Mouse (Mus musculus) ovary, postnatal 10 days (tissue): ENCODE results near the gene Gls2.
"Not testable (repeated sequence)": the region's sequence is repeated elsewhere in the genome, so short reads cannot be mapped to it uniquely, and the experiment has no call there.

Experiments
- DNase-seq: peaks from one replicate; pipeline ENCODE4 v3.0.0; 2022; ENCODE audit warnings: low spot score

Gls2 gene

DNA sequence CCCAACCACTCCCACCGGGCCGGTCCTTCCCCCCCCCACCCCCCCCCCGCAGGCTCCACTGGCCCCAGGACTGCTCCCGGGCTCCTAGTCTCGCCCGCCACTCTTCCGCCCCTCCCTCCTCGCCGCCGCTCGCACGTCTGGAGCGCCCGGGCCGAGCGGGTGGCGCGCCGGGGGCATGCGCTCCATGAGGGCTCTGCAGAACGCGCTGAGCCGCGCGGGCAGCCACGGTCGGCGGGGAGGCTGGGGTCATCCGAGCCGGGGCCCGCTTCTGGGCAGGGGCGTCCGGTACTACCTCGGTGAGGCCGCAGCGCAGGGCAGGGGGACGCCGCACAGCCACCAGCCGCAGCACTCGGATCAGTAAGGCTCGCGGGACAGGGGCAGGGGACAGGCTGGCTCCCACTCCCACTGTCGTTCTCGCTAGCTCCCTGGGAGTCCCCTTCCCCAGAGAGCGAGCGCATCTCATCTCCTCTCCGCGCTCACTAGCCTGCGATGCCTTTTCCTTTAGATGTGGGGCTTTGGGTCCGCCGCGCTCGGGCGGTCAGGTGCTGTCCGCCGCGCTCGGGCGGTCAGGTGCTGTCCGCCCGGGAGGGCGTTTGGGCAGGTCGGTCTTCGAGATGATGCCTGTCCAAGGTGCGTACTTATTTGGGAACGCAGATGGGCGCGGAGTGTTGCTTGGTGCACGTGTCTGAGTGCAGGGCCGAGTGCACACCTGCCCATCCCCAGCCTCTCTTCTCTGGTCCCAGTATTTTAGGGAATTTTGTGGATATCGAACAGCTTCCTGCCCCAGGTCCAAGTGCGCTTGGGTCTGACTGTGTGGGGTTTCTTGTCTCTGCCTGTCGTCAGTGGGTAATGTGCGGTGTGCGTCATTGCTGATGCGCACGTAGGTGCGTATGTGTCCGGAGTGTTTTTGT, 549 bp downstream of the Gls2 start:
- DNase-seq: peak; percentile 16

DNA sequence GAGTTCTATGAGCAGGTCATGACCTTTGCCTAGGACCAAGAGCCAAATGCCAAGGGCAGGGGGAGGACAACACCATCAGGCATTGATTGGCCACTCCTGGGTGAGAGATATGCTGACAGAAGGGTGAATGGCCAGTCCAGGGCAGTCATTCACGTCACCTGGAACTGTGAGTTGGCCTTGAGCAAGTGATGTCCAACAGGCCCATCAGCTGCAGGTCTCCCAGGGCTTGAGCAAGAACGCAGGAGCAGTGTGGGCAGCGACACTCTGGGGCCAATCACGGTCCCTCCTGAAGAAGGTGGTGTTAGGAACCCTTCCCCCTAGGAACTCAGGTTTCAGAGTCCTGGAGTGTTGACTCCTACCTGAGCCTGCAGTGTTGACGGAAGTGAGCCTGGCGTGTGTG, 7.6 kb downstream of the Gls2 start:
- no peak for DNase-seq

DNA sequence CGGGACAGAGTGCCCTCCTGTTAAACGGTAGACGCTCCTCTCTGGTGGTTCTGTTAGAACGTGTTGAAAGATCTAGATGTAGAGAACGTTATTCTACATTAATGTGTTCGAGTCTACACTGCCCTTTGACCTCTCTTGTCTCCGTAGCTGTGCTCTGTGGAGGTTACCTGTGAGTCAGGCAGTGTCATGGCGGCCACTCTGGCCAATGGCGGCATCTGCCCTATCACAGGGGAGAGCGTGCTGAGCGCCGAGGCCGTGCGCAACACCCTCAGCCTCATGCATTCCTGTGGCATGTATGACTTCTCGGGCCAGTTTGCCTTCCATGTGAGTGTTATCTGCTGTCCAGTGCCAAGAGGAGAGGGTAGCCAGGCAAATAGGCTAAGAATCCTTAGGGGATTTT, 10.7 kb downstream of the Gls2 start:
- DNase-seq: no peak

DNA sequence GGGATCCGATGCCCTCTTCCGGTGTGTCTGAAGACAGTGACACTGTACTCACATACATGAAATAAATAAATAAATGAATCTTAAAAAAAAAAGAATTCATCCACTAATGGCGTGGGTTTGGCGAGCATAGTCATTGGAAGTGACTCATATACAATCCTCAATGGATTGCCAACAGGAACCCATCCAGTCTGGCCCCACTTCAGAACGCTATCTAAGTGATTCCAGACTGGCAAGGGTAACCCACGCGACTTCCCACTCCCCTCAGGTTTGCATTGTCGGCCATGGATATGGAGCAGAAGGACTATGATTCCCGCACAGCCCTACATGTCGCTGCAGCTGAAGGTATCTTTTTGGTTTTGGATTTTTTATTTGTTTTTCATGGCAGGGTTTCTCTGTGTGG, 14.1 kb downstream of the Gls2 start:
- no peak for DNase-seq

DNA sequence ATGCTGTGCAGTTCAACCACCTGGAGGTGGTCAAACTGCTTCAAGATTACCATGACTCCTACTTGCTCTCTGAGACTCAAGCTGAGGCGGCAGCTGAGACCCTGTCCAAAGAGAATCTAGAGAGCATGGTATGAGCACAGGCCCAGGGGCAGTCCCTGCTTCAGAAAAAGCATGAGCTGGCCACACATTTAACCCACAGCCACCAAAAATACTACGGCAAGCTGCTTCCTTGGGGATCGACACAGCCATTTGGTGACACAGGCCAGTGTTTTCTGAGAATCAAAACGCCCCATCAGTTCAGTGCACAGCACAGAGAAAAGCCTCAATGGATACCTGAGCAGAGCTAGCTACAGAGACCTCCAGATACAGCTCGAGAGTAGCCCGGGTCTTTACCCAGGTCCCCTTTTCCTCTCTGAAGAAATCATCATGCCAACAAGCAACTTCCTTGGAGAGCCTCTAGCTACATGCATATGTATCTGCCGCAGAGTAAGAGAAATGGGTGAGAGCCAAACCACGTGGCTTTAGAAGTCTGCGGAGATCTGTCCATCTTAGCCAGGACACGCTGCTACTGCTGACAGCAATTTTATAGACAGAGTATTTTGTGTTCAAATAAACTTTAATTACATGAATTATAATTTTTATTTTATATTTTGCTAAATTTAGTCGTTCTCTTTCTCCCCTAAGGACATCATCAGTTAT, 15.2 kb downstream of the Gls2 start:
- no peak for DNase-seq

DNA sequence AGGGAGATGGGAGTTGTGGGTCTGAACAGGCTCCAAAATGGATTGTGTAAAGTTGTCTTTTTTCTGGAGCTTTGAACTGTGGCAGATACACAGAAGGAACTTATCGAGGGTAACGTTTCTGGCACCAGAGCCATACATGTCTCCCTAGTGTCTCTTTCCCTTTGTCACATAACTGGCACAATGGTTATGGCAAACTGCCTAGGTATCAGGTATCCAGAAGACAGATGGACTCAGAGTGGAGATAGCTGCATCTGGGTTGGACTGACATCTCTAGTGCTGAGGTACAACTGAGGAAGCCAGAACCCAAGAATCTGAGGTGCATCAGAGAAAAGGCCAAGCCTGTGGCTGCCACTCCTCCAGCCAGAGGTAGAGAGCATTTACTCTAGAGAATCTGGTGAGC, 15.9 kb downstream of the Gls2 start:
- no peak for DNase-seq

DNA sequence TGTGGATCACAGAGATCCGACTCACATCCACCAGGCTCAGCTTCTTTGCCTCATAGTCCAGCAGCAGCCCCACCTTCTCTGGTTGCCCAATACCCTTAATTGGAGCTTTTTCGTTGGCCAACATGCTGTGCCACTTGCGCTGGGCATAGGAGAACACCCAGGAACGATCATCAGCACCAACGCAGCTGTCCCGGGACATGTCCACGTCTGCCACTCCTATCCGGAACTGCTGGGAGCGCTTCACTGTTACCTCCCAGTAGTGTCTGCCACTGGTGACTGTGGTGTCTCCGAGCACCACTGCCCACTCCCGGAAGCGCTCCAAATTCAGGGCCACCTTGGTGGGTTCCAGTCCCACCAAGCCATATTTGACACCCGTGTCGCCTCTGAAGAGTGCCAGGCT, 16.7 kb downstream of the Gls2 start:
- DNase-seq: no peak

DNA sequence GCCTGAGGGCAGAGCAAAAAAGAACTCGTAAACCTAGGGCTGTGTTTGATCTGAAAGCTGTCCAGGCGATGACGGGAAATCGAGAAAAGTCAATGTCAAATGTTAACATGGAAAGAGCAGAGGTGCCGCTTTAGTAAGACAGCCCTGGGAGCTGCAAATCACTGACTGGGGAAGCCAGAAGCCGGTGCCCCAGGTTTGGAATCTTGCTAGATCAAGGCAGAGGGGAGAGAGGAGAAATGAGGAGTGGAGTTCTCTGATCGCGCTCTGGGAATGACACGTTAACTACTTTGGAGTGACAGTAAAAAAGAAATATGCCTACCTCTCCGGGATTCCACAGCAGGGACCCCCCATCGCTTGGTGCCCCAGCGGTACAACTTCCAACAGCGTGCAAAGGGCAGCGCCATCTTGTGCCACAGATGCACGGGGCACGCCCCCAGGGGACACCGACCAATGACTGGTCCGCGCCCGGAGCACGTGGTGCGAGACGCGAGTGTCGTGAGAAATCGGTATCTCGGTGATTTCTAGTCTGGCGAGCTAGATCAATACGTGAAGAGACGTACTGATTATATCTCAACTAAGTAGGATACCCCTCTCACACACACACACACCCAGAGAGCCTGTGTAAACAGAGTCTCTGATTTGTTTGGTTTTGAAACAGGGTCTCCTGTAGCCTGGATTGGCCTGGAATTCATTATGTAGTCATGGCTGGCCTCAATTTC, 17.3 kb downstream of the Gls2 start, which contains the start of gene Spryd4:
Gene Spryd4, minus strand, starts transcription at position 418 of the 719 bp plus-strand sequence.
- peak; percentile 82 for DNase-seq

DNA sequence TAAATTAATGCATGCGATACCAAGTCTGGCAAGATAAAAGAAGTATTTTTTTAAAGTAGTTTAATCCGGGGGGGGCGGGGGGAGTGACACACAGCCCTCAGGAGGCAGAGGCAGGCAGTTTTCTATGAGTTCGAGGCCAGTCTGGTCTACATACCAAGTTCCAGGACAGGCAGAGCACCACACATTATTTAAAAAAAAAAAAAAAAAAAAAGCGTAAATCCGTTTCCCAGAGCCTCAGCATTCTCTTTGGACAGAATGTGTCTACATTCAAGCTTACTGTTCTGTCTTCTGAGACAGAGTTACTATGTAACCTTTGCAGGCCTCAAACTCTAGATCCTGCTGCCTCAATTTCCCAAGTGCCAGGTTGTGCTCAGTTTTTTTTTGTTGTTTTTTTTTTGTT, 17.9 kb downstream of the Gls2 start:
- no peak for DNase-seq

DNA sequence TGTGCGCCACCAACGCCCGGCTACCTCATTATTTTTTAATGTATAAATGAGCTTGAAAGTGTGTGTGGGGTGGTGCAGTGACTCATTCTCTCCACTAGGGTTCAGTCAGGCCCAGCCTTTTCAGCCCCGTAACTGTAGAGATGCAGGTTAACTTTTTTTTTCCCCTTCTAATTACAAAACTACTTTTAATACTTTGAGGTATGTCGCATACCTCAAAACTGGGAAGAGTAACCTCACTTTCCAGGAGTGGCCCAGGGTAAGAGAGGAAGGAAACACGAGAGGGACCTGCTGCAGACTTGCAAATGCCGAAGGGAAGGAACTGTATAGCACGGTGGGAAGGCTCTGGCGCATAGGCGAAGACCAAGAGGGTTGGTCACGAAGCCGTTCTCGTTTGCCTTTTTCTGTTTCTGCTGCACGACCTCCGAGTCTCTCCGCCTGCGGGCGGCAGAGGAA, 18.6 kb downstream of the Gls2 start:
- DNase-seq: peak; percentile 6

DNA sequence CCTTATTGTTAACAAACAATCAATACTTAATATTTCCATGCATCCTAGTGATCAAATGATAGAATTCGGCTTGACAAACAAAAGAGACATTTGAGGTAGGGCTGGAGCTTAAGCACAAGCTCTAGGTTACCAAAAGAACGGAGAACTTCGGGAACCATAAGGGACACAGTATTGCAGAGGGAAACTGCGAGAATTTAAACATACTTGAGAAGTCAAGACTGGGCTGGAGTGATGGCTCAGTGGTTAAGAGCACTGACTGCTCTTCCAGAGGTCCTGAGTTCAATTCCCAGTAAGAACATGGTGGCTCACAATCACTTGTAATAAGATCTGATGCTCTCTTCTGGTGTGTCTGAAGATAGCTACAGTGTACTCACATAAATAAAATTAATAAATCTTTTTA, 19.9 kb downstream of the Gls2 start:
- not testable (repeated sequence) for DNase-seq

DNA sequence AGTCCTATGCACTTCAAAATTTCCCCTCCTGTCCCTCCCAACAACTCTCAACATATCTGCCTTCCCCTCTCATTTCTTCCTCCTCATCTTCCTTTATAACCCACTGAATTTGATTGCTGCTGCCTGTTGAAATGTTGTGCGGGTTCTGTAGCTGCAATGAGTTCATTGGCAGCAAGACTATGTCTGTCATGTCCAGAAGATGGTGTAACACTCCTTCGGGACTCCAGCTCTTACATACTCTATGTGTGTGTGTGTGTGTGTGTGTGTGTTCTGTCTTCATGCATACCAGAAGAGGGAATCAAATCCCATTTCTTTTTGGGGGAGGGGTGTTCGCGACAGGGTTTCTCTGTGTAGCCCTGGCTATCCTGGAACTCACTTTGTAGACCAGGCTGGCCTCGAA, 20.7 kb downstream of the Gls2 start:
- no peak for DNase-seq

DNA sequence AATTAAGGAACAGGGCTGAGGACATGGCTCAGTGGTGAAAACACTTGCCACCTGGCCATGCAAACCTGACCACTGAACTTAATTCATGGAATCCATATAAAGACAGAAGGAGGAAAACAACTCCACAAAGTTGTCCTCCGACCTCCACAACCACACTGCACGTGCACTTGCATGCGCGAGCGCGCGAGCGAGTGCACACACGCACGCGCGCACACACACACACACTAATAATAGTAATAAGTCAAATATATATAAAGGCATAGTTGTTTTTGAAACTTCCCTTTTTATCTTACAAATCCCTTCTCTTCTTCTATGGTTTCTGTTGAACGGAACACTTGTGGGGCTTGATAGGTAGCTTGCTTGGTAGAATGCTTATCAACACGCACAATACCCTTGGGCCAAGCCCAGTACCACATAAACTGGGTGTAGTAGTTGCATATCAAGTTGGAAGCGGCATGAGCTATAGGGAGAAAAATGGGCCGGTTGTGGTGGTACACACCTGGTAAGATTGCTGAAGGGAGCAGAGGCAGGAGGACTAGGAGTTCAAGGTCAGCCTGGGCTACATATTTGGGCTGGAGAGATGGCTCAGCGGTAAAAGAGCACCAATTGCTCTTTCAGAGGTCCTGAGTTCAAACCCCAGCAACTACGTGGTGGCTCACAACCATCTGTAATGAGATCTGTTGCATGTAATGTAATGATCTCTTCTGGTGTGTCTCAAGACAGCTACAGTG, 24.3 kb downstream of the Gls2 start:
- DNase-seq: no peak

DNA sequence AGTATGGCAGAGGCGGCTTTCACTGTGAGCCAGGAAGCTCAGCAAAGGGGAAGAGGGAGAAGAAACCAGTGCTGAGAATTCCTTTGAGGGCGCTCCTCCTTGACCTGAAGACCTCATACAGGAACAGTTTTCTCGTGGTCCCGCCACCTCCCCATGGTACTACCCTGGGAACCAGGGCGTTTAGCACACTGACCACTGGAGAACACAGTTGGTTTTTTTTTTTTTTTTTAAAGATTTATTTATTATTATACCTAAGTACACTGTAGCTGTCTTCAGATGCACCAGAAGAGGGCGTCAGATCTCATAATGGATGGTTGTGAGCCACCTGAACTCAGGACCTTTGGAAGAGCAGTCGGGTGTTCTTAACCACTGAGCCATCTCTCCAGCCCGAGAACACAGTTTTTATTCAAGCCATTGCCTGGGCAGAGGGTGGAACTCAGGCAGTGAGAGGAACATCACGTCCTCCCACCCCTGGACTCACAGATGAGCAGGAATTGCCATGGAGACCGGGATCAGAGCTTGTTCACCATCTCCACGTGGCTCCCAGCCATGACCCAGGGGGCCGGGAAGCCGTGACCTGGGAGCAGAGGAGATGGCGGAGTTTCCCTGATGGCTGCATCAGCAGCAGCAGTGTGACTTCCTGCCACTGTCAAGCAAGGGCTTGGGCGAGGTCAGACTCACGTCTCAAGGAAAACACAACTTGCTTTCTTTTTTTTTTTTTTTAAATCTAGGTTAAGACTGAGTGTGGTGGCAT, 27.5 kb downstream of the Gls2 start:
- no peak for DNase-seq

DNA sequence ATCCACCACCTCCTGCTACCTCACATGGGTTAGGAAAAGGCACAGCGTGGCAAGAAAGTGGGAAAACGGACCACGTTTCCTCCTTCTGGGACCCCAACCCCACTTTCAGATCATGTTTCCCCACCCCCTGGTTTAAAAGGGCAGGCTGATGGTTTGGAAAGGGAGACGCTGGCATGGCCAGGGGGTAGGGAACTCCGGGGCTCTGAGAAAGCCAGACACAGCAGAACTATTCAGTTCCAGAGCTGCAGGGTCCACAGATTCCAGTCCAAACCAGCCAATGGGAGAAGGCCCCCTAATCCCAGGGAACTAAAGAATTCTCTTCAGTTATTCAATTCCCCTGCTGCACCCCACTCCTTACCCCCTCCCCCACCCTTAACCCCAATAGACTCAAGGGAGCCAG, 30.8 kb downstream of the Gls2 start:
- no peak for DNase-seq

DNA sequence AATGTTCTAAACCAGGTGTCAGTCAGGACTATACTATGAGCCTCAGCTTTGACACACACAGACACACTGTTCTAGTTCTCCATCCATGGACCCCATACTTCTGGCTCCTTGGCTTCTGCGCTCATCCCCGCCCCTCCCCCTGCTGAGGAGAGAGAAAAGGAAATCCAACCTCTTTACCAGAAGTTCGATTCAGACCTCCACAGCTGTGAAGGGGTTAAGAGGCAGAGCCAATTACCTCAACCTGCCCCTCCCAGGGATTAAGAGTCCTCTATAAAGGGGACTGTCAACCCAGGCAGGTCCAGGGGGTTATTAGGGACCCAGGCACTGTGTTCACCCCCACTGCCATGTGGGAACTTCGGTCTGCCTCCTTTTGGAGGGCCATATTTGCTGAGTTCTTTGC, 31.3 kb downstream of the Gls2 start, which contains the start of gene Mip:
Gene Mip, plus strand, starts transcription at position 301 of the 400 bp plus-strand sequence.
- no peak for DNase-seq

DNA sequence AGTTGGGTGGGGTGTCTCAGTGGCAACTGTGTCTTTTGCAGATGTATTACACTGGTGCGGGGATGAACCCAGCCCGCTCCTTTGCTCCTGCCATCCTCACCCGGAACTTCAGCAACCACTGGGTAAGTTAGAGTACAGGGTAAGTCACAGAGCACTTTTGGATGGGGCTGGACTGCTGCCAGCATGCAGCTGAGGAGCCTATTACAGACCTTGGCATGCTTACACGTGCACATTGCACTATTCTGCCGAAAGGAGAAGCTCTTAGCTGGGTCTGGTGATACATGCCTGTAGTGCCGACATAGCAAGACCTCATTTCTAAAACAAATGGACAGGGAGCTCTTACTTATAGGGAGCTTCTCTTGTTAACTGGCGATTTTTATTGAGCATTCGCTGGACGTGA, 33.3 kb downstream of the Gls2 start:
- DNase-seq: no peak

DNA sequence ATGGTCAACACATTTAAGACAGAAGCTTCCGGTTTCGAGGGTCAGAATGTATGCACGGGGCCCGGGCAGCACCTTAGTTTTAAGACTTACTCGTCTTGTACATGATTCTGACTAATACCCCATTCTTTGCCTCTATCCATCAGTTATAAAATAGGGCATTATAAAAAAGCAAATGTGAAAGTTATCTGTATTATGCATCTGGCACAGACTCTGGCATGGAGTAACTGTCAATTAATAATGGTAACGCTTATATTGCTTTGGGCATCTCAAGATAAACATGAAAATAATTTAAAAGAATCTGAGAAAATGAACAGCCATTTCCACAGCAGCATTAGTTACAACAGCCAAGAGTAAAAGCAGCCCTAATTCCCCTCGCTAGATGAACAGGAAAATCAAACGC, 33.8 kb downstream of the Gls2 start:
- no peak for DNase-seq

DNA sequence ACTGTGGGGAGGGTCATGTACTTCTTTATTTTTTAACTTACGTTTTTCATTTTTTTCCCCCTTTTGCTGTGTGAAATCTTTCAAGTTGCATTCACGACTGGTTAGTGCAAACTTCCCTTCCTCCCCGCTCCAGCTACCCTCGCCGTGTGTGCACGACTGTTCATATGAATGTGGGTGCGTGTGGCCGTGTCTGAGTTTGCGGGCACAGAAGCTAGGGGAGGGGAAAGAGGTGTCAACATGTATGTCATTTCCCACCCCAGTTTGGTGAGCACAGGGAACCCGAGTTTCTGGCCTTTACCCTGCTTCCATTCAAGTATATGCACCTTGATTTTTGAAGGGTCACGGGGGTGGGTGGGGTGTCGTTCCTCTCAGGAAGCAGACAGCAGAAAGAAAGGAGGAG, 36.3 kb downstream of the Gls2 start:
- DNase-seq: no peak

DNA sequence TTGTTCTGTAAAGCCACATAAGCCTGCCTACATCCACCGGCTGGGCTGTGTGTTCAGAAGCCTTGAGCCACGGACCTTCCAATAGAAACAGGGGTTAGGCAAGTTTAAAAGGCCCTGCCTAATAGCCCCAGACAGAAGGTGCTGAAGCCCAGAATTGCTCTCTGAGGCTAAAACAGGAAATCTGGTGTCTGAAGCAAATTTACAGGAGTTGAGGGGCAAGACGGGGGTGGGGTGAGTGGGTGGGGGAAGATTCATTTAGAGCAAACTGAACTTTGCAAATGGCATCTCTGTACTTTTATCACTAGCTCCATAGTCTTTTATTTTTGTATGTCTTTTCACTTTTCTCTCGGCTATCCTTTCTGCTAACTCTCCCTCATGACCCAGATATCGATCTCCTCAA, 36.9 kb downstream of the Gls2 start:
- DNase-seq: no peak
